Mouse (Mus musculus) megakaryocyte-erythroid progenitor cell, adult 5-6 weeks (primary cell): ENCODE data around the gene Olfr130. TPM values are rescaled to one million over a fixed set of nuclear protein-coding genes. Genes with fewer than 3 reads are reported as not detected.

Experiments
- ATAC-seq: replicated peaks from 2 replicates; pipeline ENCODE4 v1.8.0; 2016; ENCODE audit warnings: mild to moderate bottlenecking, inconsistent platforms; ENCODE audit not compliant: severe bottlenecking, poor library complexity, low FRiP score, low TSS enrichment
- total RNA-seq, 2 experiments: library from RNA; stranded (forward) in 1 of 2; stranded (reverse) in 1 of 2; fragments of 200-1000, 215-1000 nt in 1 of 2; fragments of >200 nt in 1 of 2; fragmentation: Nextera tagmentation in 1 of 2; gene quantifications; 2 replicates each; pipeline ENCODE4 v1.2.3; 2014 to 2017

Gene Olfr130
- total RNA-seq (2014; fragmentation: Nextera tagmentation) (not detected in 2 replicates), total RNA-seq (2017) (not detected in 2 replicates)

- no peak for ATAC-seq
Observed at GRCm38 (mm10) chr17:38063621-38064020, at the start of gene Olfr130. Olfr130 (plus strand) TSS chr17:38063921.

- no peak for ATAC-seq
Observed at GRCm38 (mm10) chr17:38016341-38016740, 47.4 kb upstream of the Olfr130 start.

GRCm38 (mm10) chr17:38026297-38026696 is 37.4 kb upstream of the Olfr130 start:
- no peak for ATAC-seq

GRCm38 (mm10) chr17:38059979-38060378 is 3.7 kb upstream of the Olfr130 start, which contains the start of gene Olfr129:
Olfr129 (minus strand) TSS chr17:38060079.
- ATAC-seq: no peak

- no peak for ATAC-seq
Observed at GRCm38 (mm10) chr17:38082364-38082763, 18.6 kb downstream of the Olfr130 start.

GRCm38 (mm10) chr17:38088593-38088992 is 24.9 kb downstream of the Olfr130 start, which contains the start of gene Olfr131:
Olfr131 (minus strand) TSS chr17:38088693.
- no peak for ATAC-seq

Other genes with a start within 250 kb of the Olfr130 start
- not detected in 2 replicates for gene Olfr125, start 231.0 kb upstream of the Olfr130 start, total RNA-seq (2014; fragmentation: Nextera tagmentation)
- not detected in 2 replicates for gene Olfr125, start 231.0 kb upstream of the Olfr130 start, total RNA-seq (2017)
- gene Olfr126, start 216.4 kb upstream of the Olfr130 start, total RNA-seq (2014; fragmentation: Nextera tagmentation): not detected in 2 replicates
- not detected in 2 replicates for gene Olfr126, start 216.4 kb upstream of the Olfr130 start, total RNA-seq (2017)
- gene Olfr127, start 163.5 kb upstream of the Olfr130 start, total RNA-seq (2014; fragmentation: Nextera tagmentation): not detected in 2 replicates
- not detected in 2 replicates for gene Olfr127, start 163.5 kb upstream of the Olfr130 start, total RNA-seq (2017)
- not detected in 2 replicates for gene Olfr128, start 143.4 kb upstream of the Olfr130 start, total RNA-seq (2014; fragmentation: Nextera tagmentation)
- not detected in 2 replicates for gene Olfr128, start 143.4 kb upstream of the Olfr130 start, total RNA-seq (2017)
- gene Olfr761, start 110.8 kb upstream of the Olfr130 start, total RNA-seq (2014; fragmentation: Nextera tagmentation): not detected in 2 replicates
- not detected in 2 replicates for gene Olfr761, start 110.8 kb upstream of the Olfr130 start, total RNA-seq (2017)
- not detected in 2 replicates for gene Olfr129, start 3.8 kb upstream of the Olfr130 start, total RNA-seq (2014; fragmentation: Nextera tagmentation)
- not detected in 2 replicates for gene Olfr129, start 3.8 kb upstream of the Olfr130 start, total RNA-seq (2017)
- not detected in 2 replicates for gene Olfr131, start 24.8 kb downstream of the Olfr130 start, total RNA-seq (2014; fragmentation: Nextera tagmentation)
- gene Olfr131, start 24.8 kb downstream of the Olfr130 start, total RNA-seq (2017): not detected in 2 replicates
- gene Olfr132, start 70.6 kb downstream of the Olfr130 start, total RNA-seq (2014; fragmentation: Nextera tagmentation): not detected in 2 replicates
- gene Olfr132, start 70.6 kb downstream of the Olfr130 start, total RNA-seq (2017): not detected in 2 replicates
- not detected in 2 replicates for gene Olfr133, start 81.4 kb downstream of the Olfr130 start, total RNA-seq (2014; fragmentation: Nextera tagmentation)
- gene Olfr133, start 81.4 kb downstream of the Olfr130 start, total RNA-seq (2017): not detected in 2 replicates
- not detected in 2 replicates for gene Olfr134, start 107.5 kb downstream of the Olfr130 start, total RNA-seq (2014; fragmentation: Nextera tagmentation)
- gene Olfr134, start 107.5 kb downstream of the Olfr130 start, total RNA-seq (2017): not detected in 2 replicates
- not detected in 2 replicates for gene Olfr135, start 140.4 kb downstream of the Olfr130 start, total RNA-seq (2014; fragmentation: Nextera tagmentation)
- not detected in 2 replicates for gene Olfr135, start 140.4 kb downstream of the Olfr130 start, total RNA-seq (2017)
- not detected in 2 replicates for gene Olfr138, start 197.1 kb downstream of the Olfr130 start, total RNA-seq (2014; fragmentation: Nextera tagmentation)
- gene Olfr138, start 197.1 kb downstream of the Olfr130 start, total RNA-seq (2017): not detected in 2 replicates
- not detected in 2 replicates for gene Olfr137, start 243.6 kb downstream of the Olfr130 start, total RNA-seq (2014; fragmentation: Nextera tagmentation)
- gene Olfr137, start 243.6 kb downstream of the Olfr130 start, total RNA-seq (2017): not detected in 2 replicates